Mouse (Mus musculus): ENCODE measurements around the gene Sesn3. TPM values are rescaled to one million over a fixed set of nuclear protein-coding genes. Genes with fewer than 3 reads are reported as not detected.

The Sesn3 gene
- polyA plus RNA-seq, 1 experiment from 2014 or later: 17.7 TPM

DNA sequence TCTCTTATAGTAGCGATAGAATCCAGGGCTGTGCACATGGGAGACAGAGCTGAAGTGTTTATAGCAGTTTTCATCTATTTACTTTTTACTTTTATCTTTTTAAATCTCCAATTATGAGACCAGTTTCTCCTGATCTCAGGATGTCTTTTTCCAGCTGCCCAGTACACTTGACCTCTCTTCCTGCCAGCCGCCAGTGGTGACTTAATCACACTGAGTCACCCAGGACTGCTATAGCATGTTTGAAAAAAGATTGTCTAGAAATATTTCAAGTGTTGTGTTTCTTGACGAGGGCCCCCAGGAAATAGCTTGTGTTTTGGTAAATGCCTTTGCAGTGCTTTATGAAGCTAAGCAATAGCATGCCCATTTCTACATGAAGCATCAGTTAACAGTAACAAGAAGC lies 10.2 kb downstream of the Sesn3 start:
- peaks cover 8% of the 10 kb centered on the region; the same call in 1 of the 2 replicates for H3K4me1 ChIP-seq
- H3K27me3 ChIP-seq: no peaks in the 10 kb centered on the region
- H3K27ac ChIP-seq (replicated peaks): no peak overlapping the region
- no peak overlapping the region for H3K4me3 ChIP-seq (replicated peaks)
- H3K9me3 ChIP-seq (replicated peaks): no peaks in the 10 kb centered on the region
- H3K4me2 ChIP-seq (replicated peaks): no peak overlapping the region
- WGBS: 58% methylated on average over 3 of the region's 3 CpGs
- no peak for ATAC-seq (ENCODE audit: insufficient number of reproducible peaks, low FRiP score, low TSS enrichment, low read depth)
- no peak overlapping the region for H3K9ac ChIP-seq
- no peaks in the 10 kb centered on the region for H3K36me3 ChIP-seq

DNA sequence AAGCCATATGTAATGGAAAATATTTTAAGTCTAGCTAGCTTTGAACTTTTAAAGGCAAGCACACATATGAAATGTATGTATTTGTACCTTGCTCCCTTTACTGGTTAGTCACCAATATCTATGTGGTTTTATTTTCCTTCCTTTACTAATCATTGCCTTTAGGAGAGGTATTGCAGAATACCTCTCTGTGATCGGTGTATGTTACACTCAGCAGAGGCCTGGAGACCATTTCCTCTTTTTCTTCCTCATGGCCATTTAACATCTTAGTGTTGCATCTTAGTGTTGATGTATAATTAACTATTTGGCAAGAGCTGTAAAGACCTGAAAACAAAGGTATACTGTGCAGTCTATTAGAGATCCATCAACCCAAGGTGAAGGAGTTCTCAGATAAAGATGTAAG lies 12.4 kb downstream of the Sesn3 start:
- Histone ChIP-seq H3K27ac (replicated peaks) (no peak overlapping the region), H3K4me3 (replicated peaks) (no peak overlapping the region), H3K4me2 (replicated peaks) (no peak overlapping the region), H3K4me1 (peaks cover 8% of the 10 kb centered on the region; the same call in 1 of the 2 replicates), H3K9me3 (replicated peaks) (no peaks in the 10 kb centered on the region), H3K27me3 (no peaks in the 10 kb centered on the region), H3K36me3 (no peaks in the 10 kb centered on the region), H3K9ac (no peak overlapping the region)
- ATAC-seq (ENCODE audit: insufficient number of reproducible peaks, low FRiP score, low TSS enrichment, low read depth): no peak
- 71% methylated on average over 1 of the region's 1 CpGs for WGBS

DNA sequence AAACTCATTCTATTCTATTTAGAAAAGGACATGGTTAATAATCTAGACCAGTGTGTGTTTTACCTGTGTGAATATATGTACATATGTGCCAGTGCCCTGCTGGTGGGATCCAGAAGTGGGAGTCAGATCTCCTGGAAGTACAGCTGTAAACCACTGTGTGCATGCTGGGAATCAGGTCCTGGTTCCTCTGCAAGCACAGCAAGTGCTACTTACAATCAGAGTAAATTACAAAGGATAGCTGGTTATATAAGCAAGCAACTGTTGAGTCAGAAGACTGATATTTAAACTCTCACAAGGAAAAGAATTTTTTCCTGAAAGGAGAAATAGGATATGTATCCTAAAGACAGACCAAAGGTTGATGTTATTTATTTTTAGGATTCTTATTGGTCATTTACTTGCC lies 13.6 kb downstream of the Sesn3 start:
- no peak overlapping the region for H3K9ac ChIP-seq
- H3K27me3 ChIP-seq: no peaks in the 10 kb centered on the region
- no peaks in the 10 kb centered on the region for H3K36me3 ChIP-seq
- no peaks in the 10 kb centered on the region for H3K9me3 ChIP-seq (replicated peaks)
- H3K4me3 ChIP-seq (replicated peaks): no peak overlapping the region
- H3K4me2 ChIP-seq (replicated peaks): no peak overlapping the region
- no peak for ATAC-seq (ENCODE audit: insufficient number of reproducible peaks, low FRiP score, low TSS enrichment, low read depth)
- peaks cover 11% of the 10 kb centered on the region; the same call in 1 of the 2 replicates for H3K4me1 ChIP-seq
- H3K27ac ChIP-seq (replicated peaks): no peak overlapping the region

DNA sequence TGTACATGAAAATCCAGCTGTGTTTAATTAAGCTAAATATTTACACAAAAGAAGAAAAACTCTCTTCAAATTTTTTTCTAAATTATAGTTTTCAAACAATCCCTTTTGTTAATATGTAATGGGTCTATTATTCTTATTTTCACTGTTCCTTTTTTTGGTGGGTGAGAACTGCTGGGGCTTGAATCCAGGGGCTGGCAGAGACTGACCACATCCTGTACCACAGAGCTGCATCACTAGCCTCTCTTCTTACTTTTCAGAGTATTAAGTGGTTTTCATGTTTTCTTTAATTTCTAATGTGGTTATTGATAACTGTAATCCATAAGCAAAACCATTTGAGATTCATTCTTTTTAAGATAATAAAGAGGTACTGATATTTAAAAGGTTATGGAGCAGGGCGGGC lies 19.0 kb downstream of the Sesn3 start:
- Histone ChIP-seq H3K27me3 (no peaks in the 10 kb centered on the region), H3K9ac (no peak overlapping the region), H3K36me3 (no peaks in the 10 kb centered on the region), H3K4me2 (replicated peaks) (no peak overlapping the region), H3K4me3 (replicated peaks) (no peak overlapping the region), H3K9me3 (replicated peaks) (no peaks in the 10 kb centered on the region), H3K4me1 (peaks cover 28% of the 10 kb centered on the region), H3K27ac (replicated peaks) (no peak overlapping the region)
- WGBS: 93% methylated on average over 1 of the region's 1 CpGs
- ATAC-seq (ENCODE audit: insufficient number of reproducible peaks, low FRiP score, low TSS enrichment, low read depth): no peak

DNA sequence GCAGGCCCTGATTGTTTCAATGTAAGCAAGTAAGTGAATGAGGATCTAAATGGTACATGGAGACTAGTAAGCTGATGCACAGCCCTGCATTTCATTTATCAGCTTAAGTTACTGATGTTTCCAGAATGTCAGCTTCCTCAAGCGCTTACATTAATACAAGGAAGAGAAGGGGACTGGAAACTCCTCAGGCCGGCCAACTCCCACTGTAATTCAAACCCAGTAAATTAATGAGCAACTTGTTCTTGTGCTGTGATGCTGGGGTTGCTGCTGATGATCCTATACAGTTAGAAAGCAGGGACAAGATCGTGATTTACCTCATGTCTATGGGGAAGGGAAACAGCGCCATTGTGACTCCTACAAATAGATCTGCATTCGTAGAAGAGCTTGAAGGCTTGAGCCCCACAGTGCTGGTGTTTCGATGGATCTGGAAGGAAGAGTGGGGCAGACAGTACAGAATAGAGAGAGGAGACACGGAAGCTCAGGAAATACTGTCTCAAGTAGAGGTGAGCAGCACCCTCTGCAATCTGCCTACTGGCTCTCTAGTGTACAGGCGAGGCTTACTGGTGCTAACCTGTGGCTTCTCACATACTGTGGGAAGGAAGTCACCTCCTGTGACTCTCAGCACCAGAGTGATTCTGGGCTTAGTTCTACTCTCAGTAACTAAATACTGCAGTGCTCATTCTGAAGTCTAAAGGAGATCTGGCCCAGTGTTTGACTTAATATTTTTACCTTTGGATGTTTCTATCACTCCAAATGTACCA lies 21.0 kb downstream of the Sesn3 start:
- no peak overlapping the region for H3K9ac ChIP-seq
- peaks cover 41% of the 10 kb centered on the region for H3K4me1 ChIP-seq
- H3K36me3 ChIP-seq: no peaks in the 10 kb centered on the region
- no peak overlapping the region for H3K4me3 ChIP-seq (replicated peaks)
- WGBS: 88% methylated on average over 8 of the region's 8 CpGs
- H3K4me2 ChIP-seq (replicated peaks): no peak overlapping the region
- H3K9me3 ChIP-seq (replicated peaks): no peaks in the 10 kb centered on the region
- no peak overlapping the region for H3K27ac ChIP-seq (replicated peaks)
- ATAC-seq (ENCODE audit: insufficient number of reproducible peaks, low FRiP score, low TSS enrichment, low read depth): no peak
- H3K27me3 ChIP-seq: no peaks in the 10 kb centered on the region

DNA sequence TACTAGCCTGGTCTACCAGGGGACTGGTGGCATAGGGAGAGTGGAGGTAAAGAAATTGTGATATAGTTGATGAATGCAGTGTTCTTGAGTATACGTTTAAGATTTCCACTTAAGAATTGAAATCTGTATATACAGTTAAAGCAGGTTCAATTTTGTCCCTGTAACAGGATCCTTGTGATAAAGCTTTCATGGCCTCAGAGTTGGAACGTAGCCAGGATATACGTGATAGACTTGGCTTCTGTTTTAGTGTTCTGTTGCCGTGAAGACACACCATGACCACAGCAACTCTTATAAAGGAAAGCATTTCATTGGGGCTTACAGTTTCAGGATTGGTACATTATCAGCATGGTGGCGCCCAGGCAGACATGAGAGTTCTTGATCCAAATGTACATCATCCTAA lies 22.3 kb downstream of the Sesn3 start:
- H3K36me3 ChIP-seq: no peaks in the 10 kb centered on the region
- no peak overlapping the region for H3K9ac ChIP-seq
- 73% methylated on average over 5 of the region's 5 CpGs for WGBS
- H3K4me1 ChIP-seq: peaks cover 41% of the 10 kb centered on the region
- H3K27ac ChIP-seq (replicated peaks): no peak overlapping the region
- no peaks in the 10 kb centered on the region for H3K27me3 ChIP-seq
- ATAC-seq (ENCODE audit: insufficient number of reproducible peaks, low FRiP score, low TSS enrichment, low read depth): no peak
- no peak overlapping the region for H3K4me2 ChIP-seq (replicated peaks)
- H3K4me3 ChIP-seq (replicated peaks): no peak overlapping the region
- H3K9me3 ChIP-seq (replicated peaks): no peaks in the 10 kb centered on the region

DNA sequence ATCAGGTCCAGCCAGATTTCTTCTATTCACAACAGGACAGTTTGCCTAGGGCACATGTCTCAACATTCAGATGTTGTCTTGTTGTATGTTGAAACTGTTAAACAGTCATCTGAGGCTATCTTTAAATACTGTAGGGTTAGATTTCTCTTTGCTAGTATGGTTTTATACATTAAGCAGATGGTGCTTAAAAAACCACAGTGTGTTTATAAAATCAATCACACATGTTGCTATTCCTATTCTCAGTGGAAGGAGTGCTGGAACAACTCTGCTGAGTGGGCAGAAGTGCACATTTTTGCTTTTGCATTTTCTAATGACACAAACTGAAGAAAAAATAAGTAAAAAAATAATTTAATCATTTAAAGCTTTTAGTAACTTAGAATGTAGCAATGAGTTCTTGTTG lies 25.0 kb downstream of the Sesn3 start:
- H3K27ac ChIP-seq (replicated peaks): peak overlapping the region; percentile 68
- H3K9ac ChIP-seq: no peak overlapping the region
- H3K4me1 ChIP-seq: peaks cover 35% of the 10 kb centered on the region
- no peak overlapping the region for H3K4me2 ChIP-seq (replicated peaks)
- H3K9me3 ChIP-seq (replicated peaks): no peaks in the 10 kb centered on the region
- H3K36me3 ChIP-seq: no peaks in the 10 kb centered on the region
- no peaks in the 10 kb centered on the region for H3K27me3 ChIP-seq
- no peak for ATAC-seq (ENCODE audit: insufficient number of reproducible peaks, low FRiP score, low TSS enrichment, low read depth)
- H3K4me3 ChIP-seq (replicated peaks): no peak overlapping the region

DNA sequence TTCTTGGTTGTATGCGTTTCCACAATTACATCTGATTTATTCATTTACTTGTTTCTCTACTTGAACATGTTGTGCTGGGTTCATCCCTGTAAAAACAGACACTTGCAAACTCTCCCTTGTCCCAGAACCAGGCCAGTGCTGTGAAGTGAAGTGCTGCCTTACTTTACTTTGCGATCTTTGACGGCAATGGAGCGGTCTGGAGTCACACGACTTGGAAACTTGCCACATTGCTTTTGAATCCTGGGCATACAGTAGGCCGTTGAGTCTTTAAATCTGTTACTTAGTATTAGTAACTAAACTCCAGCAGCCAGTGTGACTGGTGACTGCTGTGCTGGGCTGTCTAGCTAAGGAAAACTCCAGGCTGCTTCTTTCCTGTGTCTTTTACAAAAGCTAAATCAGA lies 25.9 kb downstream of the Sesn3 start:
- no peak overlapping the region for H3K9ac ChIP-seq
- no peak overlapping the region for H3K4me2 ChIP-seq (replicated peaks)
- H3K9me3 ChIP-seq (replicated peaks): no peaks in the 10 kb centered on the region
- no peaks in the 10 kb centered on the region for H3K36me3 ChIP-seq
- H3K4me1 ChIP-seq: peaks cover 31% of the 10 kb centered on the region
- H3K4me3 ChIP-seq (replicated peaks): no peak overlapping the region
- ATAC-seq (ENCODE audit: insufficient number of reproducible peaks, low FRiP score, low TSS enrichment, low read depth): no peak
- H3K27me3 ChIP-seq: no peaks in the 10 kb centered on the region
- no peak overlapping the region for H3K27ac ChIP-seq (replicated peaks)
- WGBS: 59% methylated on average over 6 of the region's 6 CpGs

DNA sequence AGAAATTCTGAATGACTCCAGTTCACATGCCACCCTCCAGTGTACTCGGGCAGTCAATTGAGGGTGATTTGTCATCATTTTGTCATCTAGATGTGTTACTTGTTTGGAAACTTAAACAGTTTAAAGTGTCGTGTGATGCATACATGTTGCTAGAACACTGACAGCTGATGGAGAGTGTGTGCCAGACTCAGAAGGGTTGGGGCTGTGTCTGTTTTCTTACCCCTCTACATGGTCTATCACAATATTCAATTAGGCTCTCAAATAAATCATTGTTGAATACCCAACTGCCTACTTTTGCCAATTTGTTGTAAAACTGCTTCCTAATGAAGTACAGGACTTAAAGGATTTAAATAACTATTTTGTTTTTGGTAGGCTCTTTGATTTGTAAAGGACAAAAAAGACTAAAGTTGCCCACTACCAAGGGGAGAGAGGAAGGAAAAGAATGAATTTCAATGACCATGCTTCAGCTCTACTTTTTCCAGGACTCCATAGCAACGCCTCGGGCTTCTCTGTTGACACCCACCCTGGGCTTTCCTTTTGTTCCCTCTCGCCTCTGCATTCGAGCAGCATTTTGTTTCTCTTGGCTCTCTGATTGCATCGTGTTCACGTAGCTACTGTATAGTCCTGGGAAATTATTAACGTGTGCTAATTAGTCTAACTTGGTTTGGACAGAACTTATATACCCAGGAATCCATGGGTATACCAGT lies 29.5 kb downstream of the Sesn3 start:
- Histone ChIP-seq H3K36me3 (peaks cover 17% of the 10 kb centered on the region), H3K27ac (replicated peaks) (no peak overlapping the region), H3K4me1 (peaks cover 8% of the 10 kb centered on the region), H3K9ac (no peak overlapping the region), H3K4me3 (replicated peaks) (no peak overlapping the region), H3K9me3 (replicated peaks) (no peaks in the 10 kb centered on the region), H3K4me2 (replicated peaks) (no peak overlapping the region), H3K27me3 (no peaks in the 10 kb centered on the region)
- 73% methylated on average over 9 of the region's 9 CpGs for WGBS
- ATAC-seq (ENCODE audit: insufficient number of reproducible peaks, low FRiP score, low TSS enrichment, low read depth): no peak

DNA sequence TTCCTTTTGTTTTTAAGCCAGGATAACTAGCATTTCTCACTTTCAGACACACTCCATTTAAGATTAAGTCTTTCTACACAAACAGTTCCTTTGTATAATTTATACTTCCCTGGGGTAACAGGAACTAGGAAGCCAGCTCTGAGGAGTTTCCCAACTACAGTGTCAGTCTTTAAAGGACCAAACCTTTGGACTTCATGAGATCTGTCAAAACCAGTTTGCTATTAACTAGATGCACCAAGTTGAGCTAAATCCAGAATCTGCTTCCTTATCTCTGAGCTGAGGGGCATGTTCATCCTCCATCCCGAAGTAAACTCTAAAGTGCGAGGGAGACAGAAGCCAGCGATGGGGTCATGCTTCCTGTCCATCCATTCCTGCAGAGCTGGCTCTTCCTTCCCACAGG lies 32.5 kb downstream of the Sesn3 start:
- Histone ChIP-seq H3K9me3 (replicated peaks) (no peaks in the 10 kb centered on the region), H3K27ac (replicated peaks) (no peak overlapping the region), H3K4me1 (no peaks in the 10 kb centered on the region), H3K4me3 (replicated peaks) (no peak overlapping the region), H3K27me3 (no peaks in the 10 kb centered on the region), H3K36me3 (peaks cover 27% of the 10 kb centered on the region), H3K9ac (no peak overlapping the region), H3K4me2 (replicated peaks) (no peak overlapping the region)
- ATAC-seq (ENCODE audit: insufficient number of reproducible peaks, low FRiP score, low TSS enrichment, low read depth): no peak
- 89% methylated on average over 3 of the region's 3 CpGs for WGBS

DNA sequence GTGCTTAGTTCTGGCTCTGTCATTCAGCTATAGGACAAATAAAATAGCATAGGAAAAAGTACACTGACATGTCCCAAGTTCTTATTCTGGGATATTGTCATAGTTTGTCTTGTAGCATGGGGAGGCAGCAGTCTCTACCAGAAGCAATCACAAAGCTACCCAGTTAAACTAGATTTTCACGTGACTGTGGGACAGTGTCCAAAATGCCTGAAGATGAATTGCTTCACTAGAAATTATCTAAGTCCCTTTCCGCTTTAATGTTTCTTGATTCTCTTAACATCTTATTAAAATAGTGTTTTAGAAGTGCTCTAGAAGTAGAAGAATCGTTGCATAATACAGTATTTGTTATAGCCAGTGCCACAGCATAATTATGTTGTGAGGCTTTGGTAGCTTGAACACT lies 39.1 kb downstream of the Sesn3 start:
- Histone ChIP-seq H3K9me3 (replicated peaks) (no peaks in the 10 kb centered on the region), H3K4me2 (replicated peaks) (no peak overlapping the region), H3K27me3 (no peaks in the 10 kb centered on the region), H3K36me3 (peaks cover 58% of the 10 kb centered on the region), H3K27ac (replicated peaks) (no peak overlapping the region), H3K9ac (no peak overlapping the region), H3K4me1 (no peaks in the 10 kb centered on the region), H3K4me3 (replicated peaks) (no peak overlapping the region)
- ATAC-seq (ENCODE audit: insufficient number of reproducible peaks, low FRiP score, low TSS enrichment, low read depth): no peak
- WGBS: 74% methylated on average over 3 of the region's 3 CpGs

DNA sequence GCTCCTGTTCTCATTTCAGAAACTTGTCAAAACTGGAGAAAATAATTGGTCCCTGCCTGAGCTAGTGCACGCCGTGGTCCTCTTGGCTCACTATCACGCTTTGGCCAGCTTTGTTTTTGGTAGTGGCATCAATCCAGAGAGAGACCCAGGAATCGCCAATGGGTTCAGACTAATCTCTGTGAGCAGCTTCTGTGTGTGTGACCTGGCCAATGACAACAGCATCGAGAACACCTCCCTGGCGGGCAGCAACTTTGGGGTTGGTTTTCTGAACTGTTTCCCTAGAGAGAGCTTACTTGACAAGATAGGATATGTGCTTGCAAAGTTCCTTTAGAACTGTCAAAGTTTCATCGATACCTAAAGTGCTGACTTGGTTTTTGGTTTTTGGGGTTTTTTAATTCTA lies 39.6 kb downstream of the Sesn3 start:
- no peak for ATAC-seq (ENCODE audit: insufficient number of reproducible peaks, low FRiP score, low TSS enrichment, low read depth)
- Histone ChIP-seq H3K36me3 (peaks cover 63% of the 10 kb centered on the region), H3K27ac (replicated peaks) (no peak overlapping the region), H3K4me1 (no peaks in the 10 kb centered on the region), H3K9ac (no peak overlapping the region), H3K4me3 (replicated peaks) (no peak overlapping the region), H3K27me3 (no peaks in the 10 kb centered on the region), H3K4me2 (replicated peaks) (no peak overlapping the region), H3K9me3 (replicated peaks) (no peaks in the 10 kb centered on the region)
- 85% methylated on average over 7 of the region's 7 CpGs for WGBS
